Mouse (Mus musculus): ENCODE measurements around the gene Polr2h. TPM values are rescaled to one million over a fixed set of nuclear protein-coding genes. Genes with fewer than 3 reads are reported as not detected.

The Polr2h gene
- polyA plus RNA-seq, 1 experiment: 60.5 TPM

DNA sequence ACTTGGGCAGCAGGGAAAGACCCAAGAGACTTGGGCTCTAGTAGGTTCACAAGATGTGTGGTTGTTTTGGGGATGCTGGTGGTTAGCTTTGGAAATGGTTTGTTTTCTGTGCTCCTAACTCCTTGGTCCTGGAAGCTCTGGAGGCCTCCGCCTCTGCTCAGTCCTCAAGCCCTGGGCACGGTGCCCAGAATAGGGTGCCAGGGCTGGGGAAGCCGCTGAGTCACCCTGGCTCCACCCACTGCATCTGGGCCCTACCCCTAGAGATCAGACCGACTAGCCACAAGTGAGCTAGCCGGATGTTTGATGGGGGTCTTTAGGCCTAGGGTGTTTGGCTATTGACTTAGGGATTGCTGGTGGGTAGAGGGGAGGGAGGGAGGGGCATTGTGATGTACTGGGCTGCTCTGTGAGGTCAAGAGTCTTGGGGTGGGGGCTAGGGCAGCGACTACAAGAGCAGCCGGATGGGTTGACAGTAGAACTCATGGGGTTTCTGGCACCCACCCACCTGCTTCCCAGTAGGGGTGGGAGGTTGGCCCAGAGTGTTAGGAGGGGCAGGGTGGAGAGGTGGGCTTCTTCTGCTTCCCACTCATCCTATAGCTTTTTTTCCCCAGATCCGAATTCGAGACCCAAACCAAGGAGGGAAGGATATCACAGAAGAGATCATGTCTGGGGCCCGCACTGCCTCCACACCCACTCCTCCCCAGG is 39.3 kb upstream of the Polr2h start:
- TF ChIP-seq MYOD1 (IDR thresholded peaks at IDR 0.05; ENCODE audit: control insufficient read depth in 1 of 3, insufficient read length in 2 of 3, low read depth in 2 of 3): no peak
- no peak for TF ChIP-seq SRF (IDR thresholded peaks at IDR 0.05; ENCODE audit: control insufficient read depth, insufficient read length, low read depth)
- no peak for TF ChIP-seq POLR2AphosphoS2 (IDR thresholded peaks at IDR 0.05; ENCODE audit: insufficient read length, low read depth)
- TF ChIP-seq TCF12 (IDR thresholded peaks at IDR 0.05; ENCODE audit: insufficient read depth, poor library complexity, severe bottlenecking): no peak
- no peak for TF ChIP-seq TCF3 (IDR thresholded peaks at IDR 0.05; ENCODE audit: insufficient read length, low read depth)
- no peak for TF ChIP-seq USF1 (IDR thresholded peaks at IDR 0.05; ENCODE audit: low read depth)
- TF ChIP-seq MAX (IDR thresholded peaks at IDR 0.05; ENCODE audit: low read depth): no peak
- no peak for TF ChIP-seq POLR2A (IDR thresholded peaks at IDR 0.05; ENCODE audit: insufficient read length, low read depth)
- TF ChIP-seq REST (IDR thresholded peaks at IDR 0.05; ENCODE audit: insufficient read depth, insufficient read length): no peak
- no peak for TF ChIP-seq MYOG (IDR thresholded peaks at IDR 0.05; ENCODE audit: control insufficient read depth in 1 of 3, insufficient read depth in 1 of 3, insufficient read length in 2 of 3, low read depth in 2 of 3)
- TF ChIP-seq E2F4 (IDR thresholded peaks at IDR 0.05; ENCODE audit: insufficient read depth): no peak
- no peak for TF ChIP-seq CEBPB (IDR thresholded peaks at IDR 0.05; ENCODE audit: insufficient read depth, poor library complexity, severe bottlenecking)
- Histone ChIP-seq H3K4me2 (ENCODE audit: low read depth) (peak overlapping the region; percentile 4), H3K36me3 (ENCODE audit: control insufficient read depth, insufficient read depth) (peaks cover 54% of the 10 kb centered on the region), H3K27me3 (ENCODE audit: control insufficient read depth, insufficient read depth, insufficient read length) (no peaks in the 10 kb centered on the region), H3ac (ENCODE audit: control insufficient read depth, insufficient read length) (no peak overlapping the region), H3K79me2 (ENCODE audit: control insufficient read depth, insufficient read depth) (peaks cover 55% of the 10 kb centered on the region), H3K4me3 (no peak overlapping the region)

GRCm38 (mm10) chr16:20690774-20691173 is 26.7 kb upstream of the Polr2h start:
- Histone ChIP-seq H3K4me2 (ENCODE audit: low read depth) (no peak overlapping the region), H3K4me3 (no peak overlapping the region), H3K27me3 (ENCODE audit: control insufficient read depth, insufficient read depth, insufficient read length) (no peaks in the 10 kb centered on the region), H3K36me3 (ENCODE audit: control insufficient read depth, insufficient read depth) (peaks cover 55% of the 10 kb centered on the region), H3K79me2 (ENCODE audit: control insufficient read depth, insufficient read depth) (no peaks in the 10 kb centered on the region), H3ac (ENCODE audit: control insufficient read depth, insufficient read length) (no peak overlapping the region)
- TF ChIP-seq MYOG (IDR thresholded peaks at IDR 0.05; ENCODE audit: control insufficient read depth in 1 of 3, insufficient read depth in 1 of 3, insufficient read length in 2 of 3, low read depth in 2 of 3) (no peak), CEBPB (IDR thresholded peaks at IDR 0.05; ENCODE audit: insufficient read depth, poor library complexity, severe bottlenecking) (no peak), TCF3 (IDR thresholded peaks at IDR 0.05; ENCODE audit: insufficient read length, low read depth) (no peak), TCF12 (IDR thresholded peaks at IDR 0.05; ENCODE audit: insufficient read depth, poor library complexity, severe bottlenecking) (no peak)

DNA sequence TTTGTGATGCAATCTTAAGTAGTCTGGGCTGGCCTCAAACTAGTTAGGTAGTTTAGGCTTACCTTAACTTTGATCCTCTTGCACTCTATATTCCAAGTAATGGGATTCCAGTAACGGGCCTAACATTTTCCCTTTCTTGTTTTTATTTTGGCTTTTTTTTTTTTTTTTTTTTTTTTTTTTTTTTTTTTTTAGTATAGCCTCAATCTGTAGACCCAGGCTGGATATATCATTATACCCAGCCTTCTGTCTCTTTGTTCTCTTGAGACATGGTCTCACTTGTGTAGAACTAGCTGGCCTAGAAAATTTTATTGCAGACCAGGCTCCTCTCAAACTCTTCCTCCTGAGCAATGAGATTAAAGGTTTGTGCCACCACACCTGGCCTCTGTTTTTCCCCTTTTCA is 25.8 kb upstream of the Polr2h start:
- Histone ChIP-seq H3K27me3 (ENCODE audit: control insufficient read depth, insufficient read depth, insufficient read length) (no peaks in the 10 kb centered on the region), H3ac (ENCODE audit: control insufficient read depth, insufficient read length) (no peak overlapping the region)
- TF ChIP-seq MAX (IDR thresholded peaks at IDR 0.05; ENCODE audit: low read depth): no peak

DNA sequence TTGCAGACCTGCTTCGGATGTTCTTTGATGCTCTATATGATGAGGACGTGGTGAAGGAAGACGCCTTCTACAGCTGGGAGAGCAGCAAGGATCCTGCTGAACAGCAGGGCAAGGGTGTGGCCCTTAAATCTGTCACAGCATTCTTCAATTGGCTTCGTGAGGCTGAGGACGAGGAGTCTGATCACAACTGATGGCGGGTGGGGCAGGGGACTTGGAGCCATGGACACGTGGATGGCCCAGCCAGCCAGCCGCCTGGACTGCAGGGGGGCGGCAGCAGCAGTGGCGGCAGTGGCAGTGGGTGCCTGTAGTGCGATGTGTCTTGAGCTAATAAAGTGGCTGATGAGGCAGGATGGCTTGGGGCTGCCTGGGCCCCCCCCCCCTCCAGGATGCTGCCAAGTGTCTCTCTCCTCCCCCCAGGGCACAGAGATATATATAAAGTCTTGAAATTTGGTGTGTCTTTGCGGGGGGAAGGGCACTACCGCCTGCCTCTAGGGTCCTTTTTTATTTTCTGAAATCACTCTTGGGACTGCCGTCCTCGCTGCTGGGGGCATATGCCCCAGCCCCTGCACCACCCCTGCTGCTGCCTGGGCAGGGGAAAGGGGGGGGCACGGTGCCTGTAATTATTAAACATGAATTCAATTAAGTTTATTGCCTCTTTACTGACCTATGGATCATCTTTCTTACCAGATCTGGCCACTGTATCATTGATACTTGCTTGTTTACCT is 25.1 kb upstream of the Polr2h start:
- no peak for TF ChIP-seq SRF (IDR thresholded peaks at IDR 0.05; ENCODE audit: control insufficient read depth, insufficient read length, low read depth)
- Histone ChIP-seq H3K4me2 (ENCODE audit: low read depth) (no peak overlapping the region), H3K27me3 (ENCODE audit: control insufficient read depth, insufficient read depth, insufficient read length) (no peaks in the 10 kb centered on the region), H3ac (ENCODE audit: control insufficient read depth, insufficient read length) (no peak overlapping the region), H3K79me2 (ENCODE audit: control insufficient read depth, insufficient read depth) (no peaks in the 10 kb centered on the region), H3K36me3 (ENCODE audit: control insufficient read depth, insufficient read depth) (peaks cover 42% of the 10 kb centered on the region), H3K4me3 (no peak overlapping the region)

More for the DNA sequence above, 25.8 kb upstream of the Polr2h start:
- peaks cover 48% of the 10 kb centered on the region for H3K36me3 ChIP-seq (ENCODE audit: control insufficient read depth, insufficient read depth)
- H3K4me2 ChIP-seq (ENCODE audit: low read depth): no peak overlapping the region
- no peak overlapping the region for H3K4me3 ChIP-seq
- H3K79me2 ChIP-seq (ENCODE audit: control insufficient read depth, insufficient read depth): no peaks in the 10 kb centered on the region

GRCm38 (mm10) chr16:20693111-20693701 is 24.3 kb upstream of the Polr2h start, which contains the start of gene Fam131a:
TSS of gene Fam131a (plus strand) at chr16:20693241.
- peak; percentile 95 for TF ChIP-seq POLR2AphosphoS2 (IDR thresholded peaks at IDR 0.05; ENCODE audit: insufficient read length, low read depth)
- TF ChIP-seq POLR2A (IDR thresholded peaks at IDR 0.05; ENCODE audit: insufficient read length, low read depth): peak; percentile 31
- no peak for TF ChIP-seq REST (IDR thresholded peaks at IDR 0.05; ENCODE audit: insufficient read depth, insufficient read length)
- no peak for TF ChIP-seq SRF (IDR thresholded peaks at IDR 0.05; ENCODE audit: control insufficient read depth, insufficient read length, low read depth)

More at GRCm38 (mm10) chr16:20693111-20693701, 24.3 kb upstream of the Polr2h start, which contains the start of gene Fam131a:
- Histone ChIP-seq H3K4me2 (ENCODE audit: low read depth) (no peak within 1 kb of the TSS), H3ac (ENCODE audit: control insufficient read depth, insufficient read length) (no peak within 1 kb of the TSS), H3K79me2 (ENCODE audit: control insufficient read depth, insufficient read depth) (no peaks in the 10 kb centered on the region), H3K4me3 (no peak within 1 kb of the TSS), H3K36me3 (ENCODE audit: control insufficient read depth, insufficient read depth) (peaks cover 36% of the 10 kb centered on the region), H3K27me3 (ENCODE audit: control insufficient read depth, insufficient read depth, insufficient read length) (no peaks in the 10 kb centered on the region)

Measured in myocyte (in vitro differentiated cells).